Mouse (Mus musculus) T-cell, adult 2 months (primary cell): ENCODE results near the gene Ntn3.

ENCODE experiments used
- DNase-seq: peaks from one replicate; pipeline ENCODE4 v3.0.0; 2022; ENCODE audit warnings: low spot score

Ntn3 gene

DNA sequence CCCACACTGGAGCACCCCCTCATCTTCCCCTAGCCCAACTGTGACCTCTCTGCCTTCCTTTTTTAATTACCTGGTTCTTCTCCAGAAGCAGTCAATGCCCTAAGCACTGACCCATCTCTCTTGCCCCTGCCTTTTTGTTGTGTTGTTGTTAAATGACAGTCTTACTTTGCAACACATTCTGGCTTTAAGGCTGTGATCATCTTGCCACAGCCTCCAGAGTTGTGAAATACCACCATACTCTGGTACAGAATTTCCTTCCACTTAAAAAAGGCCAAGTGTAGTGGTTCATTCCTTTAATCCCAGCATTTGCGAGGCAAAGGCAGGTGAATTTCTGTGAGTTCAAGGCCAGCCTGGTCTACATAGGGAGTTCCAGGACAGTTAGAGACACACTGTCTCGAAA lies 18.4 kb downstream of the Ntn3 start:
- no peak for DNase-seq

- no peak for DNase-seq
Observed at GRCm38 (mm10) chr17:24174259-24174658, 35.1 kb downstream of the Ntn3 start.

- DNase-seq: peak; percentile 72
Observed at GRCm38 (mm10) chr17:24173423-24173822, 35.9 kb downstream of the Ntn3 start.

DNA sequence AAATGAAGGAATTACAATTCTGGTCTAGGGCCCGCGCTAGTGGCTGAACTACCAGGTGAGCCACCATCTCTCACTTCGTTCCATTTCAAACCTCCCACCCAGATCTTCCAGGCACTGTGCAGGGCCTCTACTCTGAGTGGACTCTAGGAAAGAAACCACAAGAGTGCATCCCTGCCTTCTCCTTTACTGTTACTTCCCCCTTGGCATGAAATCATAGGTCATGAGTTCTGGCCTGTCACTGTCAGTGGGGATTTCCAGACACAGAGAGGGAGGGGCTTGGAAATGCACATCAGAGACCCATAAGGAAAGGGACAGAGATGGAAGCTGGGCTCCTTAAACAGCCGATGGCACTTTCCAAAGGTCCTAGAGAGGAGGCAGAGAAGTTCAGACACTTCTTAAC lies 37.6 kb downstream of the Ntn3 start:
- no peak for DNase-seq

DNA sequence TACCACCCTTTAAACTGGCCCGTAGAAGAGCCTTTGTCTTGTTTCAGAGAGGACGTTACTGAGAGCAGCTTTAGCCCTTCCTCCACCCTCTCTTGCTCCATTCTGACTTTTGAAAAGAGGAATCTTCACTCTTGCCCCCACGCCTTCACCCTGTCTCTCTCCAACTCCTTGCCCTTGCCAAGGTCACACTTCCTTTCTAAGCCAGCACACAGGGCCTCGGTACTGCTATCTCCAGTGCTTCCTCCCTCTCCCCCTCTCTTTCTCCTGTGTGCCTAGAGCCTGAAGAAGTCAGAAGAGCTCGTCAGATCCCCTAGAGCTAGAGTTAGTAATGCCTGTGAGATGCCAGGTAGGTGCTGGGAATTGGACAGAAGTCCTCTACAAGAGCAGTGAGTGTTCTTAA lies 38.6 kb downstream of the Ntn3 start:
- DNase-seq: no peak

DNA sequence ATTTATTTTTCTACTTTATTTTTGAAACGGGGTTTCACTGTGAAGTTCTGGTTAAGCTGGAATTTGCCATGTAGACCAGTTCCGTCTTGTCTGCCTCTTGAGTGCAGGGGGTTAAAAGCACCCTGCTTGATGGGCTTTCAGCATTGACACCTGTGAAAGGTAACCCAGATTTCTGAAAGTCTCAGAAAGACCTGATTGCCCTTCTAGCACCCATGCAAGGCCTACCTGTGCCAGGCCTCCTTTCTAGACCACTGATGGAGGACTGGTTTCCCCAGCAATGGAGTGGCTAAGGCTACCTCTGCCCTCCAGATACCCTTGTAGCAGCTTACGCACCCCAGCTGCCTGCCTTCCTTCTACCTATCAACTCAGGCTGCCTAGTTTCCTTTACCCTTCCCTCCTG lies 39.2 kb downstream of the Ntn3 start:
- no peak for DNase-seq

DNA sequence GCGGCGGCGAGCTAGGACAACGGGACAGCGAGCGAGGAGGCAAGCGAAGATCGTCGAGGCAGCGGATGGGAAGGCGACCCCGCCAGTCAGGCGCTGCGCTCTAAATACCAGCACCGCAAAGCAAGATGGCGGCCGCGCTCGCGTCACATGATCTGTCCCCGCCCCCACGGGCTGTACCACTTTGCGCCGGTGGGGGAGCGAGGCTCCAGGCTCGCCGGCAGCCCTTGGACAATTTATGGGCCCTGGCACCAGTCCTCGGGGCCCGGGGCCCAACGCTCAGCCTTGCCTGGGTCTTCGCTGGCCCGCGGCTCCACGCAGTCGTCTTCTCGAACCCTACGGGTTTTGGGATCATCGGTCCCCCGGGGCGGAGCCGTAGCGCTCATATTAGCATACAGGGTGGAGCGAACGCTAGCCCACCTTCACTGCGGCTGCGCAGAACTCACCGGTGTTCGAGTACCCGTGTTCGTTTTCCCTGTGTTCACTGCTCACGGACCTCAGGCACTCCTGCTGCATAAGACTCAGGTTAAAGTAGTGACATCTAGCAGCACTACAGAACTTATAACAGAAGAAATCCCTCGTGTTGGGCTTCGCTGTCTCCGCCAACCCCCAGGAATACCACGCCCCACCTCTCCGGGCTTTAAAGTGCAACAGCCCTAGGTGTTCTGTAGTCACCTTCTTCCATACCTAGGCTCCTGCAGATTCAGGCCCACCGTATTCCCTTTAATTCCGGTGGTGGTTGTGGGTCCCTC lies 39.8 kb downstream of the Ntn3 start, which contains the start of gene Atp6v0c:
Gene Atp6v0c, minus strand, starts transcription at position 386 of the 749 bp plus-strand sequence.
- peak; percentile 92 for DNase-seq

- DNase-seq: peak; percentile 89
Observed at GRCm38 (mm10) chr17:24168590-24169277, 40.6 kb downstream of the Ntn3 start.

GRCm38 (mm10) chr17:24167891-24168505 lies 41.3 kb downstream of the Ntn3 start:
- no peak for DNase-seq

DNA sequence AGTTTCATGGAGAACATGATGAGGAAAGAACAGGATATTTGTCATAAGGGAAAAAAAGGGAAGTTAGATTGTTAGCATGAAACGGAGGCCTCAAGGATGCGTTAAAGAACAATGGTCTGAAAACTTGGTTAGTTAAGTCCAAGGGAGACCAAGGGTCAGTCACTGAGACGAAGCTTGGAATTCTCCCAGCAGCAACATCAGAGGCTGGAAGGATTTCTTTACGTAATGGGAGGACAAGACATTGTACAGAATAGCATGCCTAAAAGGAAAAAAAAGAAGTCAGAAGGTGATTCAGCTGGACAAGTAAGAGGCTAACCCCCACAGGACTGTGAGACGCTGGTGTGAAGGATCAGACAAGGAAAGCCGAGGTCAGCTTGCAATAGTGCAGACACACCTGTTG lies 42.2 kb downstream of the Ntn3 start:
- DNase-seq: no peak

- DNase-seq: no peak
Observed at GRCm38 (mm10) chr17:24164566-24165259, 44.6 kb downstream of the Ntn3 start.

DNA sequence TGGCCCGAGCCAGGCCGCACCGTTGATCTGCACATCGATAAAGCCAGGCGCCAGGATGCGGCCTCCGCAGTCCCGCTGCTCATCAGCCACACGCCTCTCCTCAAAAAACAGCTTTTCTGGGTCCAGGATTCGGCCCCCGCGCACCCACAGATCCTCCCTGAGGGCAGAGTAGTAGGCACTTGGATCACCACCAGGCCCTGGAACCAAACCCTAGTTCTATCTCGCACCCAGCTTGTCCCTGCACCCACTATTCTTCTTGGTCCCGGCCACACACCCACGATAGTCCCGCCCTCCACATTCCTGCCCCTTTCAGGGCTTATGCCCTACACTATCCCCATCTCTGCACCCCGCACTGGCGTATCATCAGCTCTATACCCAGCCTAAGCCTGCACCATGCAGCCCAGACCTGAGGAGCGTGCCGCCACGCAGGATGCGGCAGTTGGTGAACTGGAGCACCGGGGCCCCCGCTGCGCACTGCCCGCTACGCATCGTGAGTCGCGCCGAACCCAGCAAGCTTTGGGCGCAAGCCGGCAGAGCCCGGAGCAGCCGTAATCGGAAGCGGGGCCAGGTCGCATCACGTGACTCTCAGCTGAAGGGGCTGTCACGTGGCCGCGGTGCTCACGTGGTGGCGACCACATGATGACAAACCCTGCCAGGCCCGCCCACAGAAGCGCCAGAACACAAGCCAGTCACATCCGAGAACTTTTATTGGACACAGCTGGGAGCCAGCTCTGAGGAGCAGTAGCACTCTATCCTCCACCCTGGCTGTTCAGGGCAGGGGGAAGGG lies 46.0 kb downstream of the Ntn3 start, which contains the start of gene Amdhd2:
Gene Amdhd2, minus strand, starts transcription at position 591 of the 787 bp plus-strand sequence.
- DNase-seq: peak; percentile 95

- no peak for DNase-seq
Observed at GRCm38 (mm10) chr17:24162584-24163175, 46.7 kb downstream of the Ntn3 start.

- DNase-seq: no peak
Observed at GRCm38 (mm10) chr17:24161466-24161865, 47.9 kb downstream of the Ntn3 start.

- DNase-seq: no peak
Observed at GRCm38 (mm10) chr17:24157526-24157925, 51.8 kb downstream of the Ntn3 start.

GRCm38 (mm10) chr17:24157121-24157520 lies 52.2 kb downstream of the Ntn3 start:
- DNase-seq: no peak

DNA sequence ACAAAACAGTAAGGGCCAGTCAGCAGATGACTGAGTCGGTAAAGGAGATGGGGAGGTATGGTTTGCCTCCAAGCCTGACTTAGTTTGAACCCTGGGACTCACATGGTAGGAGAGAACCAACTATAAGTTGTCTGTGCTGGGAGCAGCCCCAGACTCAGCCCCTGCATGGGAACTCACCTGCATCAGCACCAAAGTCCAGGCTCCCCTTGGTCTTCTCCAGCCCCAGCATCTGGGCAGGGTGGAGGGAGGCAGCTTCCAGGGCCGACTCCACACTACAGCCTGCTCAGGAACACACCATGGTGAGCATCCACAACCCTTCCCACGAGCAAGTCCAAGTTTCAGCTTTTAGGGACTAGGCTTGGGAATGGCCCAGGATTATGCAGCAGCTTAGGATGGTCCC lies 52.9 kb downstream of the Ntn3 start:
- no peak for DNase-seq

- DNase-seq: no peak
Observed at GRCm38 (mm10) chr17:24155742-24156141, 53.6 kb downstream of the Ntn3 start.

- no peak for DNase-seq
Observed at GRCm38 (mm10) chr17:24154463-24154862, 54.9 kb downstream of the Ntn3 start.
